In the genomic region with DNA sequence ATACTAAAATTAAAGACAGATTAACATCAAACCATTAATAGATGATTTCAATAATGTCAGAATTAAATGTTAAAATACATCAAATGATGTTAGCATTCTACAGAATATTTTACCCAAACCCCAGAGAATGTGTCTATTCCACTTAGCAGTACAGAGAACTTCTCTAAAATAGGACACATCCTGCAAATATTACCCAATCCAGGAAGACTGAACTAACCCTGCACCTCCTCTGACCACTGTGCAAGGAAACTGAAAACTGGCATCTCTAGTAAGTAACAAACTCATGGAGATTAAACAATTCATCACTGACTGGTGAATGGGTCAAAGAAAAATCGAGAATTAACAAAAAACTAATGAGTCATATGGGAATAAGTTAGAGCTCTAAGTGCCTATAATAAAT, we compare ENCODE assay signal across 17 mouse cellular contexts. TPM values are rescaled to one million over a fixed set of nuclear protein-coding genes. Genes with fewer than 3 reads are reported as not detected.
DNase-seq lines count a peak whose midpoint lies in the region; ATAC-seq lines count a peak whose summit lies in the region.
"Had no signal": no experiment of that assay in that cellular context is flagged by ENCODE, and none has a peak within 500 bp of the region (broad histone marks: within the 10 kb centered on the region; RNA-seq: fewer than 3 reads in every experiment).

No protein-coding gene starts in this region.

- peak; percentile 96 for ATAC-seq in granulocyte monocyte progenitor cell, adult 5-6 weeks (replicated peaks; ENCODE audit: poor library complexity, severe bottlenecking)
- peak; percentile 89 for ATAC-seq in megakaryocyte progenitor cell, adult 5-6 weeks (replicated peaks; ENCODE audit: poor library complexity)
- ATAC-seq: forebrain, embryonic 13.5 days; forebrain, embryonic 15.5 days; forebrain, postnatal 0 days had no signal

- intact Hi-C loops in left cerebral cortex, postnatal 10 days (cut with DNase I): no loop called here

- DNase-seq in 416B (ENCODE audit: low read depth): peak; percentile 62
- no peak for DNase-seq in left cerebral cortex, postnatal 10 days (ENCODE audit: extremely low spot score in 1 of 2, low spot score in 2 of 2)
- no peak for DNase-seq in layer of hippocampus, adult 11-12 months (ENCODE audit: low spot score)
- DNase-seq: adrenal gland, adult 2 months; adrenal gland, postnatal 10 days; adrenal gland, postnatal 25 days; cerebellum, adult 11 months; cerebellum, adult 18-20 months; cerebellum, adult 8-10 months; cerebellum, adult 9-11 months; cerebellum, postnatal 14 days; cerebellum, postnatal 36 days; forebrain, postnatal 0 days had no signal

RNA-seq across cellular contexts. Expression of gene Slc6a20b, which starts 30.8 kb away (rescaled TPM):
- total RNA-seq in granulocyte monocyte progenitor cell, adult 5-6 weeks (2014; fragmentation: Nextera tagmentation): not detected in 2 replicates
- 0.21 and 0.26 TPM in 2 replicates for total RNA-seq in granulocyte monocyte progenitor cell, adult 5-6 weeks (2017)
- not detected in 2 replicates for total RNA-seq in megakaryocyte progenitor cell, adult 5-6 weeks (2015)
- 0.34 and 0.62 TPM in 2 replicates for total RNA-seq in megakaryocyte progenitor cell, adult 5-6 weeks (2017)
- total RNA-seq in left cerebral cortex, postnatal 10 days (2021): under 1 TPM; 0.61 to 0.75 TPM
- total RNA-seq: adrenal gland, postnatal 25 days had no signal
